Mouse (Mus musculus): ENCODE data around the gene Abi3. TPM values are rescaled to one million over a fixed set of nuclear protein-coding genes. Genes with fewer than 3 reads are reported as not detected.
A peak's percentile ranks its signal among the peaks of the same experiment; 100 is the strongest.

The Abi3 gene
- total RNA-seq, 1 experiment from 2014 or later: 8.7 TPM

DNA sequence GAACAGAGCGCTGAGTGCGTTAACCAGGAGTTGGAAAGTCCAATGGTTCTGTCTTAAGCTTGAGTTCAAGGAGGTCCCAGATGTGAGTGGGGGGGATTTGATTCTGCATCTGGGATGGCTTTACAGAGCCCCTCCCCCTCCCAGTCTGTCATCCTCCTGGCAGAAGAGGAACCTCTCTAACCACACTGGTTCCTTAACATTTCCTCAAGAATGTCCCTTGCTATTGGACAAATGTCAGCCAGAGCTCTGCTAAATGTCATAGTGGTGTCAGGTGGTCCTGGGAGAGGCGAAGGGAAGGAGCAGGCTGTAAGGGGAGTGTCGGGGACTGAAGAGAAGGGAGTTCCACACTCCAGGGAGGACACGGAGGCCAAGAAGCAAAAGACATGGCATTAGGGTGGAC is 677 bp upstream of the Abi3 start:
- ATAC-seq (replicated peaks in 1 of 2; ENCODE audit: insufficient read depth in 1 of 2, low FRiP score in 2 of 2, low TSS enrichment in 1 of 2, low read depth in 1 of 2, poor library complexity in 2 of 2, severe bottlenecking in 2 of 2): peak; percentile 18 to 33

DNA sequence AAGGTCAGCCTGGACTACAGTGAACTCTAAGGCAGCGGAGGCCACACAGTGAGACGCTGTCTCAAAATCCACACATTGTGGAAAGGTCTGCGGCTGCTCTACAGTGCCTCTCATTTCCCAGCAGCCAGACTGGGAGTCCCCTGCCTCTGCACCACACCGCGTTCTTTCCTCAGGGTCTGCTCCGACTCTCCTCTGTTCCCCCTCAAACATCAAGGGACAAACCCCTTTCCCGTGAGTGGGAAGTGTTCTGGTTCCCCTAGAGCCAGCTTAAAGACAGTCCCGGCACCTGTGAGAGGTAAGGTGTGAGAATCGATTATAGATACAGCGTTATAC is 812 bp downstream of the Abi3 start:
- ATAC-seq (replicated peaks in 1 of 2; ENCODE audit: insufficient read depth in 1 of 2, low FRiP score in 2 of 2, low TSS enrichment in 1 of 2, low read depth in 1 of 2, poor library complexity in 2 of 2, severe bottlenecking in 2 of 2): no peak

- ATAC-seq (replicated peaks in 1 of 2; ENCODE audit: insufficient read depth in 1 of 2, low FRiP score in 2 of 2, low TSS enrichment in 1 of 2, low read depth in 1 of 2, poor library complexity in 2 of 2, severe bottlenecking in 2 of 2): no peak
Observed at GRCm38 (mm10) chr11:95840694-95841497, 1.4 kb downstream of the Abi3 start.

- no peak for ATAC-seq (replicated peaks in 1 of 2; ENCODE audit: insufficient read depth in 1 of 2, low FRiP score in 2 of 2, low TSS enrichment in 1 of 2, low read depth in 1 of 2, poor library complexity in 2 of 2, severe bottlenecking in 2 of 2)
Observed at GRCm38 (mm10) chr11:95838999-95839868, 3.0 kb downstream of the Abi3 start.

GRCm38 (mm10) chr11:95838598-95838997 is 3.7 kb downstream of the Abi3 start:
- no peak for ATAC-seq (replicated peaks in 1 of 2; ENCODE audit: insufficient read depth in 1 of 2, low FRiP score in 2 of 2, low TSS enrichment in 1 of 2, low read depth in 1 of 2, poor library complexity in 2 of 2, severe bottlenecking in 2 of 2)

DNA sequence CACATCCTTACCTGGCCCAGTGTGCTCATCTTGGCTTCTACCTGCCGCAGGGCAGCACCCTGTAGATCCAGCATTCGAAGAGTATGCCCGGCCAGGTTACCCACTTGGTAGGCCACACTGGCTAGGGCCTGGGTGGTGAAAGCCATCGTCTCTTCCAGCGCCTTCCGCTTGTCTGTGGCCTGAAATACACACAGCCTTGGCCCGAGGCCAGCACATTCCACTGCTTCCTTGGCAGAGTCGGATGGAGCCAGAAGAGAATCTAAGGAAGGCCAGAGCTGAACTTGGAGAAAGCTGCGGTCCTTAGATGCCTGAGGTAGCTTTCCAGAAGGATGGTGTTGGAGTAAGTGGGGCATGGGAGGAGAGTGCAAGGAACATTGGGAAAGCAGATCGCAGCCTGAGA is 5.2 kb downstream of the Abi3 start, which contains the start of gene Gngt2:
TSS of gene Gngt2 (plus strand) at position 158 of the 400 bp plus-strand sequence.
- no peak for ATAC-seq (replicated peaks in 1 of 2; ENCODE audit: insufficient read depth in 1 of 2, low FRiP score in 2 of 2, low TSS enrichment in 1 of 2, low read depth in 1 of 2, poor library complexity in 2 of 2, severe bottlenecking in 2 of 2)

DNA sequence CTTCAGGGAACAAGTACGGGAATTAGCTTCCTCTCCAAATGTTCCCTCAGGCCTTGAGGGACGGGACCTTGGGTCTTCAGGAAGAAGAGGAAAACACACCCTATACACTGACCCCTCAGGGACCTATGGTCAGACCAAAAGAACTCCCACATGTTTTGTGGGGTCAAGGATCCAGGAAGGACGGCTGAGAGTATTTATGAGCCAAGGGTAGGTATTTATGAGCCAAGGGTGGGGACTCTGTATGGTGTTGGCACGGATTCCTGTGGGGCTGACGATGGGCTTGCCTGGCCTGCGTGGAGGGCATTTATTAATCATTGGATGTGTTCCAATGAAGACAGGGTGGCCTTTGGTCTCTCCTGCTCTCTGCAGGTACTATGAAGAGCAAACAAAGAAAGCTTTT is 5.8 kb downstream of the Abi3 start:
- ATAC-seq (replicated peaks in 1 of 2; ENCODE audit: insufficient read depth in 1 of 2, low FRiP score in 2 of 2, low TSS enrichment in 1 of 2, low read depth in 1 of 2, poor library complexity in 2 of 2, severe bottlenecking in 2 of 2): no peak

GRCm38 (mm10) chr11:95835832-95836231 is 6.4 kb downstream of the Abi3 start:
- no peak for ATAC-seq (replicated peaks in 1 of 2; ENCODE audit: insufficient read depth in 1 of 2, low FRiP score in 2 of 2, low TSS enrichment in 1 of 2, low read depth in 1 of 2, poor library complexity in 2 of 2, severe bottlenecking in 2 of 2)

- peak; percentile 28 to 34; a peak in 3 of 4 replicates for ATAC-seq (replicated peaks in 1 of 2; ENCODE audit: insufficient read depth in 1 of 2, low FRiP score in 2 of 2, low TSS enrichment in 1 of 2, low read depth in 1 of 2, poor library complexity in 2 of 2, severe bottlenecking in 2 of 2)
Observed at GRCm38 (mm10) chr11:95834742-95835710, 7.2 kb downstream of the Abi3 start.

GRCm38 (mm10) chr11:95834143-95834667 is 8.1 kb downstream of the Abi3 start:
- peak; percentile 76 to 82 for ATAC-seq (replicated peaks in 1 of 2; ENCODE audit: insufficient read depth in 1 of 2, low FRiP score in 2 of 2, low TSS enrichment in 1 of 2, low read depth in 1 of 2, poor library complexity in 2 of 2, severe bottlenecking in 2 of 2)

DNA sequence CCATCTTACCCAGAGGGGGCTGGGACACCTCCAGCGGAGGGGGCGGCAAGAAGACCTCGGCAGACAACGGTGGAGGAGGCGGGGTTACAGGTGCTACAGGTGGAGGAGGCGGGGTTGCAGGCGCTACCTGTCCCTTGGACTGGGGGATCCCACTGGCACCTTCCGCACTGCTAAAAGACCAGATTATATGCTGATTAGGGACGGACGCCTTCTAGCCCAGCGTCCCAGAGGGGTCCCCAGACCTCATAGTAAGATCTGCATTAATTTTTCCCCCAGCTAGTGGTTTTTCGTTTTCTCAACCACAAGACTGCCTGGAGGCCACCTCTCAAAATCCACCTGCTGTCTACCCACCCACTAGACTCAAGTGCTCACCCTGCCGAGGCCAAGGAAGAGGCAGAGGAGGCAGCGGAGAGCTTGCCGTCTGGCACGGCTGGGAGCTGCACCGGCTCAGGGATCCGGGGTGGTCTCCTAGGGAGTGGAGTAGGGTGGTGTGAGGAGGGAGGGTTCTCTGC is 8.6 kb downstream of the Abi3 start:
- no peak for ATAC-seq (replicated peaks in 1 of 2; ENCODE audit: insufficient read depth in 1 of 2, low FRiP score in 2 of 2, low TSS enrichment in 1 of 2, low read depth in 1 of 2, poor library complexity in 2 of 2, severe bottlenecking in 2 of 2)

DNA sequence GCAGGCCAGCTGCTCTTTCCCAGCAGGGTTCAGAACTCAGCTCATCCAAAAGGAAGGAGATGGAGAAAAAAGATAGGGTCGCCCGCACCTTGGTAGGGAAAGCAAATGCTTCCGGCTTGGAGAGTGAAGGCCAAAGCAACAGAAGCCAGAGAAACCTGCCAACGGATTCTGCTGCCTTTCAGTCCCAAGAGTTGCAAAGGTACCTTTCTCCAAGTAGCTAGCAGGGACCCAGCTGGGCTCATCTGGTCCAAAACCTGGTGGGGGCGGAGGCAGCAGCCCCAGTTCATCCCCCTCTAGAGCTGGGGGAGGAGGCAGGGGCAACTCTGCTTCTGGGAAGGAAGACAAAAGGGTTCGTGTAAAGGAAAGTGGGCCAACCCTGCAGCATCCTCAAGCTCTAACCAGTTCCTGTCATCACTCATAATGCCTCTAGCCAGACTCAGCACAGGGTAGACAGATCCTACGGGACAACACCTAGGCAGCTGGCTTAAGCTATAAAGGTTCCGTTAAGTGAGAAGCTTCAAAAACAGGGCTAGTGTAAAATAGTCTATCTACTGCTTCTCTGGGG is 9.2 kb downstream of the Abi3 start:
- no peak for ATAC-seq (replicated peaks in 1 of 2; ENCODE audit: insufficient read depth in 1 of 2, low FRiP score in 2 of 2, low TSS enrichment in 1 of 2, low read depth in 1 of 2, poor library complexity in 2 of 2, severe bottlenecking in 2 of 2)

DNA sequence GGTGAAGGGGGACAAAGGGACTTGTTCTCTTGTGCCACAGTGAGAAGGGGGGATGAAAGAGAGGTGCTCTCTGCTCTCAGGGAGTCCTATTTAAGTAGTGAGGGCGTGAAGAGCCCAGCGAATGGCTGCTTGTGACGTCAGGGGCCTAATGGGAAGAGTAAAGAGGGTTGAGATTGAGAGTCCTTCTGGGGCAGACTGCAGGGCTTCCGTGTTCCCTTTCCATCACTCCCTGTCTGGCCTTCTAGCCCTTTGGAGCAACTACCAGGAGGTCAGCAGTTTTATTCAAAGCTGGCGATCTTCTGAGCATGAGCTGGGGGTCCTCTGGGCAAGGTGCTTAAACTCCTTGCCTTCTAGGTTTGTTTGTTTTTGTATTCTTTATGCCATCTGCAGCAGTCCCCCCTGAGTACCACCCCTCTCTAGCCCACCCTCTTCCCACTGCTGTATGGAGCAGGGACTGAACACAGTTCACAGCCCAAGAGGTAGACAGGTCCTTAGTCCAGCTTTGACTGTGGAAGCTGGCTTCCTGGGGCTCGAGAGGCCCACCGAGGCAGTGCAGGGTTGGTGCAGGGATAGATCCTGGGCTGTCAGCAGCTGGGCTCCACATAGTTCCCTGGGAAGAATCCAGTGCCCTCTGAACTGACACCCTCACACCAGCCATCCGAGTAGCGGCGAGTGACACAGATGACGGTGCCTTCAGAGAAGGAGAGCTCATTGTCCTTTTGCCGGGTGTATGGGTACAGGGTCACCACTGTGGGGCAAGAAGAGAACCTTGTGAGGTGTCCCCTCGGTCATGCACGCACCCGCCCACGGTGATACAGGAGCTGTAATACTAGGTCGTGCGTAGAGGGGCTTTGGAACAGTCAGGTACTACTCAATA is 9.9 kb downstream of the Abi3 start:
- ATAC-seq (replicated peaks in 1 of 2; ENCODE audit: insufficient read depth in 1 of 2, low FRiP score in 2 of 2, low TSS enrichment in 1 of 2, low read depth in 1 of 2, poor library complexity in 2 of 2, severe bottlenecking in 2 of 2): no peak

DNA sequence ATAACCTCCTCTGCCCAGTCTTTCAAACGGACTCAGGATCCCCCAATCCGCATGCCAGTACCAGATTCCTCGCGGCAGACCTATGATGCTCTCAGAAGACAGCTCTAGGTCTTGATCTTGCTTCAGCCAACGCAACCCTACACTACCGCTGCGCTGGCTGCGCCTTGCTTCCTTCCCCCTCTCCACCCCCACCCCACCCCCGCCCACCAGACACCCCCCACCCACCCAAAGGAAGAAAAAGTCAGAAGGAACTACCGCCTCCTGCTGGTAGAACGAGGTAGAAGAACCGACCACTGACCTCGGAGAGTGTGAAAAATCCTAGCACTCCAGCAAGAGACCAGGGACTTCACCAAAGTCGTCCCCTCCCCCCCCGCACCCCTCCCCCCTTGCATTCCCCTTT is 10.6 kb downstream of the Abi3 start:
- no peak for ATAC-seq (replicated peaks in 1 of 2; ENCODE audit: insufficient read depth in 1 of 2, low FRiP score in 2 of 2, low TSS enrichment in 1 of 2, low read depth in 1 of 2, poor library complexity in 2 of 2, severe bottlenecking in 2 of 2)

DNA sequence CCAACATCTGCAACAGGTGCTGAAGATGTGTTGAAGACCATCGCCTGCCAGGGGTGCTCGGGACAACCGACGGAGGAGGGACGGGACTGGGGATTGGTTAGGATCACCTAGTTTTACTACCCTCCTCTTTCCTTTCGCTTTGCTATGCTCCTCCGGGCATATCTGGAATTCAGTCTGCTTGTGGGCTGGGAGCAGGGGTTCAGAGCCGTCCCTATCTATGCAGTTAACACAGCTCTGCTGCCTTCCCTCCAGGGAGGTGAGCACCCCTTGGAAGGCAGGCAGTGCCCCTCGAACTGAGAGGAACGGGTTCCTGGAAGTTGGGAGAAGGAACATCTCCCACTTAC is 11.0 kb downstream of the Abi3 start:
- no peak for ATAC-seq (replicated peaks in 1 of 2; ENCODE audit: insufficient read depth in 1 of 2, low FRiP score in 2 of 2, low TSS enrichment in 1 of 2, low read depth in 1 of 2, poor library complexity in 2 of 2, severe bottlenecking in 2 of 2)
